Mouse (Mus musculus) bone marrow macrophage, adult 2 months (primary cell): ENCODE measurements around the gene Peli3.

ENCODE experiments used
- CTCF ChIP-seq: IDR thresholded peaks from 2 replicates; pipeline ENCODE4 v1.5.1; 2012; ENCODE audit warnings: low read depth, mild to moderate bottlenecking, low read length, moderate library complexity
- POLR2A ChIP-seq: IDR thresholded peaks from 2 replicates; pipeline ENCODE4 v1.6.1; 2012; ENCODE audit warnings: mild to moderate bottlenecking, low read depth, low read length, borderline replicate concordance

DNA sequence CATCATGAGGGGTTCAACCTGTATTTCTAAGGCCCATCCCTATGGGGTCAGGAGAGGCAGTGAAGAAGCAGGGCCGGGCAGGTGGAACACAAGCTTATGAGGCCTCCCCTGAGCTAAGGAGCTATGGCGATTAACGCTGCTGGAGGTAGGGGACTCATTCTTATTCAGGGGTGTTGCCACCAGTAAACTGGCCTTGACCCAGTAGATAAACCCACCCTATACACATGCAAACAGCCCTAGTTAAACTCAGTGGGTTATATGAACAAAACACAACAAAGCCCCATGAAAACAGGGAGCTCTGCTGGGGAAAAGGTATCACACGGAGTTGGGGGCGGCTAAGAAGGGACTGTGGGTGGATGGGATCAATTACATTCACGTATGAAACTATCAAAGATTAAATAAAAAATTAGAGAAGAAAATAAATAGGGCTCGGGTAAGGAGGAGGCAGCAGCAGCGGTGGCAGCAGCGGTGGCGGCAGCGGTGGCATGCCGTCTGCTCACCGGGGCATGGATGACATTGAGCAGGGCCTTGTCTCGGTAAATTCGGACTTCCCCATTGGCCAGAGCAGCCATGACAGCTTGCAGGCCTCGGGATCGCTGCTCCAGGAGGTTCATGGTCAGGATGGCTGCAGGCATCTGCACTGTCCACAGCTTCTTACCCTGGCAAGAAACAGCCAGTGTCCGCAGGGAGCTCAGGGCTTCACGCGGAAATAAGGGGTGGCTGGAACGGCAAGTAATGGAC is 46.0 kb downstream of the Peli3 start:
- TF ChIP-seq CTCF (no peak), POLR2A (no peak)
